Mouse (Mus musculus) layer of hippocampus, adult 11-12 months (tissue): Measurements from ENCODE around the gene Glg1.
"Not testable (repeated sequence)": the region's sequence is repeated elsewhere in the genome, so short reads cannot be mapped to it uniquely, and the experiment has no call there.

ENCODE experiments used
- DNase-seq: peaks from one replicate; pipeline ENCODE4 v3.0.0; 2022; ENCODE audit warnings: low spot score

Gene Glg1

GRCm38 (mm10) chr8:111145460-111146012 is 113.5 kb downstream of the Glg1 start:
- peak; percentile 90 for DNase-seq

DNA sequence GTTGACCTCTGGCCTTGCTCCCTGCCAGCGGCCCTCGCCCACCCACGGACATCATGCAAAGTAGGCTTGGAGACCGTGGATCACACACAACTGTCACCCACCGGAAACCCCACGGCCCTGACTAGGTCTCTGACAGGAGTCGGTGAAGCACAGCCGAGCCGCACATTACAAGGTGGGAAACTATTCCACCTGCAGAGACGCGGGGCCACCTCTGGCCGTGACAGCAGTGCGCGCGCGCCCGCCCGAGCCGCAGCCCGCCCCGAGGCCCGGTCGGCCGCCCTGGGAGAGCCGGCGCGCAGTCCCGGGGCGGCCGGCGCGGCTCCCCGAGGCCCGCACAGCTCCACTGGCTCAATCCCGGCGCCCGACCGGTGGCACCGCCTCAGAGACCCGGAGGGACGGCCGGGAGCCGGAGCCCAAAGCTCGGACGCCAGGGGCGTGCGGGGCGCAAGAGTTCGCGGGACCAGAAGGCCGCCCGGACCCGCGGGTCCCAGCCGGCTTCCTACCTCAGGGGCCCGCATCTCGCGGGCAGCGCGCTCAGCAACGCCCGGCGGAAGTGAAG is 114.0 kb downstream of the Glg1 start:
- not testable (repeated sequence) for DNase-seq

GRCm38 (mm10) chr8:111142521-111142920 is 116.5 kb downstream of the Glg1 start:
- DNase-seq = no peak

DNA sequence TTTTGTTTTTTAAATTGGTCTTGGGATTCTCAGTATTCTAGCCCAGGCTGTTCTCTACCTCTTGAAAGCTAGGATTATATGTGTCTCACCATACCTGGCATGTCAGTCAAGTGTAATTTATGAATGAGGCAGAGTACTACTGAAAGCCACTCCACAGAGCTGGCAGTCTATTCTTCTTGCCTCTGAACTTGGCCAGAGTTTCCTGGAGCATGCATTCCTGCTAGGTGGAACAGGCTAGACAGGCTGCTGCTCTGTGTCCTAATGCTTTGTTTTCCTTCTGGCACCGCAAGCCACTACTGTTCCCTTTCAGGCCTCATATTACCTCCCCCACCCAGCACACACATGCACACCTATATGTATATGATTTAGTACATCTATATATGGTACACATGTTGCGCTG is 128.3 kb downstream of the Glg1 start:
- no peak for DNase-seq

DNA sequence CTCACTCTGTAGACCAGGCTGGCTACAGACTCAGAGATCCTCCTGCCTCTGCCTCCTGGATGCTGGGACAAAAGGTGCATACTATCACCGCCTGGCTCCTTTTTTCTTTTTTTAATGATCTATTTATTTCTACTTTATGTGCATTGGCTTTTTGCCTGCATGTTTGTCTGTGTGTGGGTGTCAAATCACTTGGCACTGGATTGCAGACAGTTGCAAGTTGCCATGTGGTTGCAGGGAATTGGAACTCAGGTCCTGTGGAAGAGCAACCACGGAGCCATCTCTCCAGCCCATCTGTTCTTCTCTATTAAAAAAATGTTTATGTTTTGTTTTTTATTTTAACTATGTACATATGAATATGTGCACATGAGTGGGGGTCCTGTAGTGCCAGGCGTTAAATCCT is 139.5 kb downstream of the Glg1 start:
- DNase-seq = peak; percentile 58

DNA sequence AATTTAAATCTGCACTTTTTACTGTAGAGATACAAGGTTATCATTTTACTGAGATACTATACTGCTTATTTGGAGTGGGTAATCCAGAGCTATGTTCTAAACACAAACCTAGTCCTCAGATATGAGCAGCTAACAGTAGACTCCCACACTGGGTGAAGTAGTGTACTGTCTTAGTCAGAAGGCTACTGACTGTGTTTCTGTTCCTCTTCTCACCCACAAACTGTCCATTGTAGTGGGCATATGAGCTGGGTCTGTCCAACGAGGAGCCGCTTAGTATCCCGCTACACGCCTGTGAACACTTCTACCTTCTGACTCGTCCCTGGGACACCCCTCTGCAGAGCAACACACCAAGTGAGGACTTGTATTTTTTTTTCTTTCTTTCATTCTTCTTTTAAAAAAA is 144.1 kb downstream of the Glg1 start:
- no peak for DNase-seq
